Mouse (Mus musculus) lung, embryonic 15.5 days (tissue): Measurements from ENCODE around the gene Arhgap17. TPM values are rescaled to one million over a fixed set of nuclear protein-coding genes. Genes with fewer than 3 reads are reported as not detected.

ENCODE experiments used
- ATAC-seq: fragments of 200-750 bp; cut with Nextera tagmentation; 2 replicates; pipeline ENCODE4 v1.8.0; 2017; ENCODE audit warnings: moderate number of reproducible peaks, borderline replicate concordance; ENCODE audit not compliant: low FRiP score, low TSS enrichment; ENCODE audit errors: extremely low read depth
- H3K27ac ChIP-seq: fragments of 300-500 bp; sonication (generic); 2 replicates; pipeline ENCODE4 v1.5.1; 2015; ENCODE audit warnings: moderate library complexity, mild to moderate bottlenecking, inconsistent platforms
- H3K27me3 ChIP-seq: fragments of 300-500 bp; sonication (generic); 2 replicates; pipeline ENCODE4 v1.6.1; 2015; ENCODE audit warnings: inconsistent platforms
- H3K36me3 ChIP-seq: fragments of 300-500 bp; sonication (generic); 2 replicates; pipeline ENCODE4 v1.6.1; 2015; ENCODE audit warnings: inconsistent platforms
- H3K4me1 ChIP-seq: fragments of 300-500 bp; sonication (generic); 2 replicates; pipeline ENCODE4 v1.6.1; 2015; ENCODE audit warnings: inconsistent platforms
- H3K4me2 ChIP-seq: fragments of 300-500 bp; sonication (generic); 2 replicates; pipeline ENCODE4 v1.6.1; 2015; ENCODE audit warnings: inconsistent platforms, mild to moderate bottlenecking, moderate library complexity
- H3K4me3 ChIP-seq: fragments of 300-500 bp; sonication (generic); 2 replicates; pipeline ENCODE4 v1.5.1; 2015; ENCODE audit warnings: mild to moderate bottlenecking, inconsistent platforms
- H3K9ac ChIP-seq: fragments of 300-500 bp; sonication (generic); 2 replicates; pipeline ENCODE4 v1.6.1; 2015; ENCODE audit warnings: inconsistent platforms
- H3K9me3 ChIP-seq: fragments of 300-500 bp; sonication (generic); 2 replicates; pipeline ENCODE4 v1.6.1; 2016; ENCODE audit warnings: inconsistent platforms
- WGBS: fragments of 180-500 bp; shearing (Covaris S2); methylation state at CpG from one replicate; pipeline ENCODE4 v1.1.7; 2015; 5-methylcytosine and 5-hydroxymethylcytosine counted together
- polyA plus RNA-seq: library from polyadenylated mRNA; unstranded; fragments of >200 nt; fragmentation: Nextera tagmentation; extraction: Ambion mirVana; gene quantifications from 2 replicates; pipeline ENCODE4 v1.2.1, GENCODE M21; 2015

The Arhgap17 gene
- polyA plus RNA-seq, 1 experiment from 2014 or later = 18.5 TPM

GRCm38 (mm10) chr7:123397931-123398330 lies 28.2 kb upstream of the Arhgap17 start:
- 87% methylated on average over 8 of the region's 8 CpGs for WGBS
- no peaks in the 10 kb centered on the region for H3K4me1 ChIP-seq
- H3K27me3 ChIP-seq = no peaks in the 10 kb centered on the region
- H3K36me3 ChIP-seq = no peaks in the 10 kb centered on the region
- ATAC-seq = no peak
- H3K27ac ChIP-seq = no peak overlapping the region
- H3K4me2 ChIP-seq = no peak overlapping the region
- no peak overlapping the region for H3K4me3 ChIP-seq
- no peaks in the 10 kb centered on the region for H3K9me3 ChIP-seq
- H3K9ac ChIP-seq = no peak overlapping the region

- Histone ChIP-seq H3K4me3 (no peak overlapping the region), H3K27ac (no peak overlapping the region), H3K9ac (no peak overlapping the region), H3K9me3 (no peaks in the 10 kb centered on the region), H3K27me3 (no peaks in the 10 kb centered on the region), H3K4me2 (no peak overlapping the region), H3K36me3 (0 out of 2 replicates have a peak, but pooled peaks cover 2% of the 10 kb centered on the region), H3K4me1 (no peaks in the 10 kb centered on the region)
- WGBS = 74% methylated on average over 8 of the region's 8 CpGs
- no peak for ATAC-seq
These were observed 27.7 kb upstream of the Arhgap17 start for GRCm38 (mm10) chr7:123397369-123397768.

- H3K27ac ChIP-seq = no peak overlapping the region
- no peak overlapping the region for H3K9ac ChIP-seq
- H3K36me3 ChIP-seq = 0 out of 2 replicates have a peak, but pooled peaks cover 2% of the 10 kb centered on the region
- 88% methylated on average over 5 of the region's 5 CpGs for WGBS
- no peaks in the 10 kb centered on the region for H3K4me1 ChIP-seq
- H3K27me3 ChIP-seq = no peaks in the 10 kb centered on the region
- no peak overlapping the region for H3K4me3 ChIP-seq
- H3K4me2 ChIP-seq = no peak overlapping the region
- ATAC-seq = no peak
- no peaks in the 10 kb centered on the region for H3K9me3 ChIP-seq
These were observed 27.2 kb upstream of the Arhgap17 start for GRCm38 (mm10) chr7:123396900-123397299.

GRCm38 (mm10) chr7:123394271-123394670 lies 24.6 kb upstream of the Arhgap17 start:
- Histone ChIP-seq H3K4me1 (no peaks in the 10 kb centered on the region), H3K4me2 (no peak overlapping the region), H3K27me3 (no peaks in the 10 kb centered on the region), H3K4me3 (no peak overlapping the region), H3K9ac (no peak overlapping the region), H3K36me3 (0 out of 2 replicates have a peak, but pooled peaks cover 2% of the 10 kb centered on the region), H3K27ac (no peak overlapping the region), H3K9me3 (no peaks in the 10 kb centered on the region)
- 64% methylated on average over 6 of the region's 6 CpGs for WGBS
- ATAC-seq = no peak

- no peak for ATAC-seq
- Histone ChIP-seq H3K27ac (no peak overlapping the region), H3K36me3 (0 out of 2 replicates have a peak, but pooled peaks cover 2% of the 10 kb centered on the region), H3K9ac (no peak overlapping the region), H3K4me3 (no peak overlapping the region), H3K4me2 (no peak overlapping the region), H3K27me3 (no peaks in the 10 kb centered on the region), H3K4me1 (no peaks in the 10 kb centered on the region), H3K9me3 (no peaks in the 10 kb centered on the region)
- 87% methylated on average over 6 of the region's 6 CpGs for WGBS
These were observed 20.1 kb upstream of the Arhgap17 start for GRCm38 (mm10) chr7:123389686-123390280.

GRCm38 (mm10) chr7:123385693-123386407 lies 16.1 kb upstream of the Arhgap17 start:
- Histone ChIP-seq H3K4me3 (no peak overlapping the region), H3K4me1 (no peaks in the 10 kb centered on the region), H3K9me3 (no peaks in the 10 kb centered on the region), H3K27me3 (no peaks in the 10 kb centered on the region), H3K27ac (peak overlapping the region; percentile 69), H3K4me2 (no peak overlapping the region), H3K9ac (no peak overlapping the region), H3K36me3 (no peaks in the 10 kb centered on the region)
- WGBS = 50% methylated on average over 11 of the region's 11 CpGs
- peak; percentile 35; the same call in 1 of the 2 replicates for ATAC-seq

- H3K4me3 ChIP-seq = peak overlapping the region; percentile 64
- H3K36me3 ChIP-seq = no peaks in the 10 kb centered on the region
- no peak overlapping the region for H3K27ac ChIP-seq
- peak overlapping the region; percentile 90 for H3K4me2 ChIP-seq
- WGBS = 4% methylated on average over 41 of the region's 41 CpGs
- peak; percentile 100 for ATAC-seq
- H3K4me1 ChIP-seq = peaks cover 16% of the 10 kb centered on the region
- H3K9ac ChIP-seq = peak overlapping the region; percentile 59
- no peaks in the 10 kb centered on the region for H3K27me3 ChIP-seq
- no peaks in the 10 kb centered on the region for H3K9me3 ChIP-seq
These were observed 8.0 kb upstream of the Arhgap17 start for GRCm38 (mm10) chr7:123377443-123378400.

- Histone ChIP-seq H3K4me1 (peaks cover 31% of the 10 kb centered on the region), H3K36me3 (no peaks in the 10 kb centered on the region), H3K9ac (no peak overlapping the region), H3K27ac (no peak overlapping the region), H3K4me2 (no peak overlapping the region), H3K4me3 (no peak overlapping the region), H3K9me3 (no peaks in the 10 kb centered on the region), H3K27me3 (no peaks in the 10 kb centered on the region)
- 66% methylated on average over 3 of the region's 3 CpGs for WGBS
- ATAC-seq = no peak
These were observed 1.8 kb upstream of the Arhgap17 start for GRCm38 (mm10) chr7:123371501-123371900.

- 50% methylated on average over 9 of the region's 9 CpGs for WGBS
- Histone ChIP-seq H3K4me2 (peak overlapping the region; percentile 86), H3K4me3 (peak overlapping the region; percentile 92), H3K9ac (peak overlapping the region; percentile 88), H3K4me1 (peaks cover 38% of the 10 kb centered on the region), H3K9me3 (no peaks in the 10 kb centered on the region), H3K27ac (peak overlapping the region; percentile 90; the same call in 1 of the 2 replicates), H3K36me3 (no peaks in the 10 kb centered on the region), H3K27me3 (no peaks in the 10 kb centered on the region)
- no peak for ATAC-seq
These were observed 985 bp upstream of the Arhgap17 start for GRCm38 (mm10) chr7:123370700-123371099.

- peak overlapping the region; percentile 86 for H3K4me2 ChIP-seq
- peaks cover 45% of the 10 kb centered on the region for H3K4me1 ChIP-seq
- H3K4me3 ChIP-seq = peak overlapping the region; percentile 92
- WGBS = 2% methylated on average over 43 of the region's 51 CpGs
- H3K27me3 ChIP-seq = no peaks in the 10 kb centered on the region
- H3K9ac ChIP-seq = peak overlapping the region; percentile 88
- peak; percentile 70 for ATAC-seq
- H3K9me3 ChIP-seq = no peaks in the 10 kb centered on the region
- H3K27ac ChIP-seq = peak overlapping the region; percentile 90
- no peaks in the 10 kb centered on the region for H3K36me3 ChIP-seq
These were observed 653 bp downstream of the Arhgap17 start for GRCm38 (mm10) chr7:123368778-123369746.

GRCm38 (mm10) chr7:123368187-123368586 lies 1.5 kb downstream of the Arhgap17 start:
- 79% methylated on average over 2 of the region's 2 CpGs for WGBS
- ATAC-seq = no peak
- Histone ChIP-seq H3K27me3 (no peaks in the 10 kb centered on the region), H3K4me2 (peak overlapping the region; percentile 86), H3K27ac (no peak overlapping the region), H3K4me1 (peaks cover 45% of the 10 kb centered on the region), H3K4me3 (peak overlapping the region; percentile 92), H3K9ac (0 out of 2 replicates have a peak overlapping the region, but pooled peaks have one; percentile 88), H3K9me3 (no peaks in the 10 kb centered on the region), H3K36me3 (no peaks in the 10 kb centered on the region)
